Mouse (Mus musculus) hindbrain, embryonic 16.5 days (tissue): Measurements from ENCODE around the gene Glis2. TPM values are rescaled to one million over a fixed set of nuclear protein-coding genes. Genes with fewer than 3 reads are reported as not detected.
A peak's percentile ranks its signal among the peaks of the same experiment; 100 is the strongest.

Experiments used
- ATAC-seq: fragments of 200-750 bp; cut with Nextera tagmentation; 2 replicates; pipeline ENCODE4 v1.8.0; 2017; ENCODE audit warnings: moderate TSS enrichment, moderate library complexity
- H3K27ac ChIP-seq: fragments of 300-500 bp; sonication (generic); 2 replicates; pipeline ENCODE4 v1.5.1; 2014; ENCODE audit warnings: low read depth, mild to moderate bottlenecking, control low read depth, low read length, moderate library complexity
- H3K27me3 ChIP-seq: fragments of 300-500 bp; sonication (generic); replicated peaks from 2 replicates; pipeline ENCODE4 v1.6.1; 2014; ENCODE audit warnings: low read length; ENCODE audit not compliant: control insufficient read depth, insufficient read depth
- H3K36me3 ChIP-seq: fragments of 300-500 bp; sonication (generic); 2 replicates; pipeline ENCODE4 v1.6.1; 2014; ENCODE audit warnings: mild to moderate bottlenecking, low read length, moderate library complexity, mixed read lengths; ENCODE audit not compliant: control insufficient read depth, insufficient read depth
- H3K4me1 ChIP-seq: fragments of 300-500 bp; sonication (generic); 2 replicates; pipeline ENCODE4 v1.6.1; 2014; ENCODE audit warnings: low read depth, low read length; ENCODE audit not compliant: control insufficient read depth, insufficient read depth
- H3K4me2 ChIP-seq: fragments of 300-500 bp; sonication (generic); 2 replicates; pipeline ENCODE4 v1.6.1; 2014; ENCODE audit warnings: mild to moderate bottlenecking, low read length, control low read depth, moderate library complexity
- H3K4me3 ChIP-seq: fragments of 300-500 bp; sonication (generic); 2 replicates; pipeline ENCODE4 v1.5.1; 2014; ENCODE audit warnings: mild to moderate bottlenecking, low read length, control low read depth, moderate library complexity
- H3K9ac ChIP-seq: fragments of 300-500 bp; sonication (generic); 2 replicates; pipeline ENCODE4 v1.6.1; 2014; ENCODE audit warnings: low read depth, mild to moderate bottlenecking, control low read depth, low read length, moderate library complexity
- H3K9me3 ChIP-seq: fragments of 300-500 bp; sonication (generic); 2 replicates; pipeline ENCODE4 v1.6.1; 2014; ENCODE audit warnings: mild to moderate bottlenecking, low read length, moderate library complexity; ENCODE audit not compliant: control insufficient read depth
- WGBS: fragments of 180-500 bp; shearing (Covaris S2); extraction: QIAGEN DNeasy Blood & Tissue Kit; methylation state at CpG from one replicate; pipeline ENCODE4 v1.1.7; 2014; 5-methylcytosine and 5-hydroxymethylcytosine counted together
- polyA plus RNA-seq: library from polyadenylated mRNA; unstranded; fragments of >200 nt; fragmentation: Nextera tagmentation; extraction: Ambion mirVana; gene quantifications from 2 replicates; pipeline ENCODE4 v1.2.1, GENCODE M21; 2015

The Glis2 gene
- polyA plus RNA-seq, 1 experiment from 2014 or later: 14.2 TPM

DNA sequence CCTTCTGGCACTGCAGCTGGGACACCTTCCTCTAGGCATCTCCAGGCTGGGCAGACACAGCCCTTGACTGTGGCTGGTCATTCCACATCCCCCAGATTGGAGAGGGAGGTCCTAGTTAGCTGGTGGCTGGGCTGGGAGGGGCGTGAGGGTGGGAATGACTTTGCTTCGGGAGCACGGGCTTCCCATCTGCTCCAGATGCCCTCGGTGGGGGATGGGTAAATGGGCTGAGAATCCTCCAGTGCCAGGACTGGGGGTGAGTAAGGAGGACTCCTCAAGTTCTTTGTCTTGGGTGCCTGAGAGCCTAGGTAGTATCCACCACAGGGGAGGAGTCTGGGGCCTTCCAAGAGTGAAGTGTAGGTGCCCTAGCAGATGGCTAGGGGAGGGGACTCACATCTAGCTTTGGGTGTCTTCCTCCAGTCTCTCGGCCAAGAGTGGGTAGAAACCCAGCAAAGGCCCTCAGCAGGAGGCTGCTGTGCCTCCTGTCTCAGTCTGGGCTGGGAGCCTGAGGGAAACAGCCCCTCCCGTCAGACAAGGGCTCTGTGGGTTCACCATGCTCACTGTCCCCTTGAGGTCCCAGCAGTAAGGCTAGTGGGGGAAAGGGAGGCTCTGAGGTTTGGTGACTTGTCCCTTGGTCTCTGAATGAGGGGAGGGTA, 4.5 kb downstream of the Glis2 start:
- Histone ChIP-seq H3K9ac (no peak overlapping the region; the same call in 1 of the 2 replicates), H3K27me3 (no peaks in the 10 kb centered on the region), H3K4me2 (no peak overlapping the region), H3K27ac (no peak overlapping the region), H3K4me3 (no peak overlapping the region), H3K9me3 (no peaks in the 10 kb centered on the region), H3K36me3 (no peaks in the 10 kb centered on the region), H3K4me1 (peaks cover 53% of the 10 kb centered on the region)
- 19% methylated on average over 6 of the region's 6 CpGs for WGBS
- no peak for ATAC-seq

DNA sequence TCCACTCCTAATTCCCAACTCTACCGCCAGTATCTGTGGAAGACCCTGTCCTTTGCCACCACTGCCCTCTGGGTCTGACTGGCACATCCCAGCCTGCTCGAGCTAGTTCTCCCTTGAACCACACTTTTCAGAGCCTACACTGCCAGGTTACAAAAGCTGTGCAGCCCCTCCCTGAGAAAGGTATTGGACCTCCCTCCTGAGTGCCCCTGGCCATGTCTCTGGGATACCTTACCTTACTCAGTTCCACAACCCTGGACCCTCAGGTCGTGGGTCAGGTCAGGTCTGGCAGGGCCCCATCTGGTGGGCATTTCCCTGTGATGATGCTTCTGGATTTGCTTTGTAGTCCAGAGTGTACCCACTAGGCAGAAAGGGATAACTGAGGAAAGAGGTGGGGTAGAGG, 5.1 kb downstream of the Glis2 start:
- whole genome bisulfite sequencing: 85% methylated on average over 3 of the region's 3 CpGs

DNA sequence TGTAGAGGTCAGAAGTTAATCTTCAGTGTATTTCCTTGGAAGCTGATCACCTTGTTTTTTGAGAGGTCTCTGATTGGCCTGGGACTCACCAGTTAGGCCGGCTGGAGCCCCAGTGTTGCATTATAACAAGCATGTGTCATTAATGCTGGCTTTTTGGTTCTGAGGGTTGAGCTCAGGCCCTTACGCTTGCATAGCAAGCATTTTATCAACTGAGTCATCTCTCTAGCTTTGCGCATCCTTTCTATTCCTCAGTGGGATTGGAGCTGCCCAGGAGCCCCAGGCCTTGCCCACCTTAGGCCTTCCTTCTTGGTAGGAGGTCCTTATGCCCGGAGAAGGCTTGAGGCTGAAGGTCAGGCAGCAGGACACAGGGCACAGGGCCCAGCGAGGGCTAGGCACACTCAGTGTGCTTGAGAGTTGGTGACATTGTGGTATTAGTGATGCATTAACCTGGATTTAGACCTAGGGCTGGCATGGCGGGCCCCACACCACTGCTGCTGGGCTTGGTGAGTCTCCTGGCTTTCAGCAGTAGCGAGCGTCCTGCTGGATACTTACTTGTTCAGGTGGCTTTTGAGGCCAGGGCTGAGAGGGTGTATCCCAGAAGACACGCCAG, 6.3 kb downstream of the Glis2 start:
- Histone ChIP-seq H3K4me3 (no peak overlapping the region), H3K9ac (no peak overlapping the region), H3K27ac (no peak overlapping the region), H3K4me1 (peaks cover 59% of the 10 kb centered on the region), H3K36me3 (no peaks in the 10 kb centered on the region), H3K4me2 (no peak overlapping the region), H3K9me3 (no peaks in the 10 kb centered on the region), H3K27me3 (no peaks in the 10 kb centered on the region)
- 83% methylated on average over 9 of the region's 9 CpGs for WGBS
- ATAC-seq: no peak

More for the DNA sequence above, 5.1 kb downstream of the Glis2 start:
- Histone ChIP-seq H3K4me3 (no peak overlapping the region), H3K4me2 (no peak overlapping the region), H3K36me3 (no peaks in the 10 kb centered on the region), H3K27ac (no peak overlapping the region), H3K27me3 (no peaks in the 10 kb centered on the region), H3K9me3 (no peaks in the 10 kb centered on the region), H3K4me1 (peaks cover 57% of the 10 kb centered on the region), H3K9ac (no peak overlapping the region)
- ATAC-seq: no peak

GRCm38 (mm10) chr16:4602189-4602588, 7.7 kb downstream of the Glis2 start:
- Histone ChIP-seq H3K27me3 (no peaks in the 10 kb centered on the region), H3K36me3 (no peaks in the 10 kb centered on the region), H3K4me2 (no peak overlapping the region), H3K4me3 (no peak overlapping the region), H3K9me3 (no peaks in the 10 kb centered on the region), H3K9ac (no peak overlapping the region), H3K4me1 (peaks cover 59% of the 10 kb centered on the region), H3K27ac (0 out of 2 replicates have a peak overlapping the region, but pooled peaks have one; percentile 25)
- no peak for ATAC-seq
- WGBS: 10% methylated on average over 3 of the region's 3 CpGs

- H3K27ac ChIP-seq: no peak overlapping the region
- no peaks in the 10 kb centered on the region for H3K9me3 ChIP-seq
- H3K4me1 ChIP-seq: peaks cover 52% of the 10 kb centered on the region
- H3K27me3 ChIP-seq: no peaks in the 10 kb centered on the region
- peak overlapping the region; percentile 17 for H3K9ac ChIP-seq
- 26% methylated on average over 7 of the region's 7 CpGs for WGBS
- no peak for ATAC-seq
- H3K4me2 ChIP-seq: no peak overlapping the region
- no peak overlapping the region for H3K4me3 ChIP-seq
- no peaks in the 10 kb centered on the region for H3K36me3 ChIP-seq
Observed at GRCm38 (mm10) chr16:4602766-4603452, 8.4 kb downstream of the Glis2 start.

DNA sequence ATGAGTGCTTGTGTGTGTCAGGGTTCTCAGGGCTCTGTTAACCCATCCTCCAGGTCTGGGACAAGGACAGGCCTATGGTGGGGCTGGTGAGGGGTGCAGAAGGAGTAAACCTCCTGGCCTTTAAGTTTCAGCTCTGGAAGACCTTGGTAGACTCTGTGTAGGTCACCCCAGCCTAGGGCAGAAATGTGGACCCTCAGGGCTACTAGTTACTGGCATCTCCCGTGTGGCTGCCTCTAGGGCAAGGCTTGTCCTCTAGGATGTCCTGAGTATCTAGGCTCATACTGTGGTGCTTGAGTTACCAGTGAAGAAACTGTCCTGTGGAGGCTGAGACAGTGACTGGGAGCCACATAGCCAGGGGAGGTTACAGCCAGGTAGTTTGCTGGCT, 8.9 kb downstream of the Glis2 start:
- H3K36me3 ChIP-seq: no peaks in the 10 kb centered on the region
- H3K9me3 ChIP-seq: no peaks in the 10 kb centered on the region
- H3K4me3 ChIP-seq: no peak overlapping the region
- H3K4me1 ChIP-seq: peaks cover 47% of the 10 kb centered on the region
- H3K4me2 ChIP-seq: no peak overlapping the region
- 80% methylated on average over 1 of the region's 1 CpGs for WGBS
- ATAC-seq: no peak
- no peak overlapping the region for H3K27ac ChIP-seq
- peak overlapping the region; percentile 17; the same call in 1 of the 2 replicates for H3K9ac ChIP-seq
- no peaks in the 10 kb centered on the region for H3K27me3 ChIP-seq

- Histone ChIP-seq H3K36me3 (no peaks in the 10 kb centered on the region; the same call in 1 of the 2 replicates), H3K9me3 (no peaks in the 10 kb centered on the region), H3K4me1 (peaks cover 38% of the 10 kb centered on the region), H3K27ac (no peak overlapping the region), H3K9ac (no peak overlapping the region), H3K4me3 (no peak overlapping the region), H3K27me3 (no peaks in the 10 kb centered on the region), H3K4me2 (no peak overlapping the region)
- WGBS: 65% methylated on average over 11 of the region's 11 CpGs
- ATAC-seq: no peak
Observed at GRCm38 (mm10) chr16:4604293-4604837, 9.9 kb downstream of the Glis2 start.

DNA sequence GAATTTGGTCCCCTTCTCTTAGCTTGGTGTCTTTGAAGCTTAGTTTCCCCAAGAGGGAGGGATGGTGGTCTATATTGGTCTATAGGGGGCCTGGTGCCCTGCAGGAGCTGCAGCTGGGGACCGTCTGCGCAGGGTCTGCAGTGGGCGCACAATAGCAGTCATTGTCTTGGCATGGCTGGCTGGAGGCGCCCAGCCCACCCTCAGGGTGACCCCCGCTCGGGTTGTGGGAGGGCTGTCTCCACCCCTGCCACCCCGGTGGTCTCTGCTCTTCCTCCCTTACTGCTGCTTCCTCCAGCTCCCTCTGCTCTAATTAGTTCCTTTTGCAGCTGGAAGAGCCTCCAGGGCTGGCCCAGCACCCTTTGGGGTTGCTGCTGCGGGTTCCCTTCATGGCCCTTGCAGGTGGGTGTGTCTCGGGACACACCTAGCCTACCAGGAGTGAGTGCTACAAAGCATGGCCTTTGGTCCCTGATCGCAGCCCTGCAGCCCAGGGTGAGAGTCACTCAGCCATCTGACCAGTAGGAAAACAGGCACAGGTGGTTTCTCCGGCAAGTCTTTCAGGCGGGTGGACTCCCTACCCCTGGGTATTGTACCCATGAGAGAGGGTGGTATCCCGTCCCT, 11.1 kb downstream of the Glis2 start:
- Histone ChIP-seq H3K27ac (no peak overlapping the region), H3K9me3 (no peaks in the 10 kb centered on the region), H3K4me3 (no peak overlapping the region), H3K4me2 (no peak overlapping the region), H3K27me3 (no peaks in the 10 kb centered on the region), H3K4me1 (peaks cover 38% of the 10 kb centered on the region), H3K36me3 (peaks cover 3% of the 10 kb centered on the region), H3K9ac (no peak overlapping the region)
- WGBS: 41% methylated on average over 13 of the region's 13 CpGs
- ATAC-seq: no peak
